Comparison of ENCODE assay signal across 11 mouse cellular contexts in the genomic region with DNA sequence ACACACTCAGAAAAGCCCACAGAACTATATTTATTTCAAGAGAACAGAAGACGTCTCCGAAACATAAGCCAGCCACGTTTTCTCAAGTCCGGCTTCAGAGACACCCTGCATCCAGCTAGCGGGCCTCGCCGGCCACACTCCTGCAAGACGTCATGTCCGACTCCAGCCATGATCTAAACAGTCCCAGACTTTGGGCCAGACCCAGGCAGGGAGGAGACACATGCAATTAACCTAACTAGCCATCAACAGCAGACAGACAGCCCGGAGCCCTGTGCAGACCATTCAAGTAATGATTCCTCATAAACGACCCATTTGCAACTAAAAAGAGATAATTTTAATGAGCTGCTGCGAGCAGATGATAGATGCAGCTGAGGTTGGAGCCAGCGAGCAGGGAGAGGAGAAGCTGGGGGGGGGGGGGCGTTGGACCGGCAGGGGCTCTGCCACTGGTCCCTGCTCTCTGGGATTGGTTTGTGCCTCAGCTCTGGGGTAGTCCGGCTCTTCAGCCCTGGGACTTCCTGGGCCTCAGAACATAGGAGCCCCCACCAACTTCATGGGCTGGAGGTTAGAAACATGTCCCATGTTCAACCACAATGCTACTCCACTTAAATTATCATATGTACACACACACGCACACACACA.
A peak's percentile ranks its signal among the peaks of the same experiment; 100 is the strongest.
DNase-seq lines count a peak whose midpoint lies in the region; ATAC-seq and TF ChIP-seq lines count a peak whose summit lies in the region.
"Had no signal": no experiment of that assay in that cellular context is flagged by ENCODE, and none has a peak within 500 bp of the region (broad histone marks: within the 10 kb centered on the region; RNA-seq: fewer than 3 reads in every experiment).

No protein-coding gene starts in this region.

- peak overlapping the region; percentile 53 for H3K27ac ChIP-seq in forebrain, embryonic 13.5 days
- no peak overlapping the region for H3K27ac ChIP-seq in forebrain, embryonic 10.5 days
- H3K27ac ChIP-seq in midbrain, embryonic 12.5 days (replicated peaks): peak overlapping the region; percentile 56
- no peak overlapping the region for H3K27ac ChIP-seq in midbrain, postnatal 0 days (ENCODE audit: low read depth, low read length)
- H3K27ac ChIP-seq in lung, embryonic 15.5 days: peak overlapping the region; percentile 4; the same call in 1 of the 2 replicates
- H3K27ac ChIP-seq in stomach, embryonic 14.5 days (ENCODE audit: low read length): peak overlapping the region; percentile 71; the same call in 1 of the 2 replicates
- H3K27ac ChIP-seq: heart, embryonic 15.5 days had no signal

- peaks cover 76% of the 10 kb centered on the region for H3K4me1 ChIP-seq in forebrain, embryonic 13.5 days
- peaks cover 71% of the 10 kb centered on the region for H3K4me1 ChIP-seq in forebrain, embryonic 10.5 days
- H3K4me1 ChIP-seq in midbrain, embryonic 12.5 days: peaks cover 62% of the 10 kb centered on the region
- peaks cover 5% of the 10 kb centered on the region; the same call in 1 of the 2 replicates for H3K4me1 ChIP-seq in midbrain, postnatal 0 days (ENCODE audit: insufficient read depth, low read length)
- H3K4me1 ChIP-seq in lung, embryonic 15.5 days: peaks cover 21% of the 10 kb centered on the region
- H3K4me1 ChIP-seq in stomach, embryonic 14.5 days (ENCODE audit: control insufficient read depth, insufficient read depth, low read length): peaks cover 18% of the 10 kb centered on the region; the same call in 1 of the 2 replicates
- H3K4me1 ChIP-seq: heart, embryonic 15.5 days had no signal

- H3K9me3 ChIP-seq in forebrain, embryonic 13.5 days (replicated peaks): no peaks in the 10 kb centered on the region
- no peaks in the 10 kb centered on the region for H3K9me3 ChIP-seq in forebrain, embryonic 10.5 days
- no peaks in the 10 kb centered on the region for H3K9me3 ChIP-seq in midbrain, embryonic 12.5 days
- H3K9me3 ChIP-seq in midbrain, postnatal 0 days (ENCODE audit: low read length): no peaks in the 10 kb centered on the region
- no peaks in the 10 kb centered on the region for H3K9me3 ChIP-seq in lung, embryonic 15.5 days
- no peaks in the 10 kb centered on the region for H3K9me3 ChIP-seq in stomach, embryonic 14.5 days (ENCODE audit: control insufficient read depth, low read depth, low read length)
- H3K9me3 ChIP-seq: heart, embryonic 15.5 days had no signal

- ATAC-seq in forebrain, embryonic 13.5 days: peak; percentile 48; the same call in 1 of the 2 replicates
- ATAC-seq in midbrain, embryonic 12.5 days (ENCODE audit: low FRiP score, low read depth): 0 out of 2 replicates have a peak, but pooled peaks have one; percentile 42
- no peak for ATAC-seq in midbrain, postnatal 0 days (ENCODE audit: low FRiP score)
- ATAC-seq in lung, embryonic 15.5 days (ENCODE audit: borderline replicate concordance, extremely low read depth, low FRiP score, low TSS enrichment): peak; percentile 55; the same call in 1 of the 2 replicates
- peak; percentile 74; the same call in 1 of the 2 replicates for ATAC-seq in stomach, embryonic 14.5 days (ENCODE audit: insufficient number of reproducible peaks, insufficient read depth, low FRiP score, low read depth)

- peaks cover 14% of the 10 kb centered on the region; the same call in 1 of the 2 replicates for H3K27me3 ChIP-seq in forebrain, embryonic 13.5 days
- peaks cover 44% of the 10 kb centered on the region for H3K27me3 ChIP-seq in forebrain, embryonic 10.5 days (ENCODE audit: poor library complexity, severe bottlenecking)
- H3K27me3 ChIP-seq in midbrain, embryonic 12.5 days: peaks cover 31% of the 10 kb centered on the region
- no peaks in the 10 kb centered on the region for H3K27me3 ChIP-seq in midbrain, postnatal 0 days (ENCODE audit: insufficient read depth, low read length)
- peaks cover 34% of the 10 kb centered on the region for H3K27me3 ChIP-seq in lung, embryonic 15.5 days
- 0 out of 2 replicates have a peak, but pooled peaks cover 5% of the 10 kb centered on the region for H3K27me3 ChIP-seq in stomach, embryonic 14.5 days (ENCODE audit: control insufficient read depth, insufficient read depth, low read length)

- WGBS in forebrain, embryonic 13.5 days: 27% methylated on average over 16 of the region's 17 CpGs
- 76% methylated on average over 17 of the region's 17 CpGs for WGBS in forebrain, embryonic 10.5 days
- WGBS in midbrain, embryonic 12.5 days: 56% methylated on average over 17 of the region's 17 CpGs
- WGBS in midbrain, postnatal 0 days: 38% methylated on average over 15 of the region's 17 CpGs
- 36% methylated on average over 17 of the region's 17 CpGs for WGBS in lung, embryonic 15.5 days
- WGBS in stomach, embryonic 14.5 days: 27% methylated on average over 15 of the region's 17 CpGs

- TF ChIP-seq CTCF in midbrain, postnatal 0 days (IDR thresholded peaks at IDR 0.05): no peak

- no peak overlapping the region for H3K4me3 ChIP-seq in forebrain, embryonic 13.5 days
- no peak overlapping the region for H3K4me3 ChIP-seq in forebrain, embryonic 10.5 days
- no peak overlapping the region for H3K4me3 ChIP-seq in midbrain, embryonic 12.5 days
- H3K4me3 ChIP-seq in midbrain, postnatal 0 days (ENCODE audit: low read depth, low read length): no peak overlapping the region
- H3K4me3 ChIP-seq in lung, embryonic 15.5 days: no peak overlapping the region
- H3K4me3 ChIP-seq in stomach, embryonic 14.5 days (ENCODE audit: low read depth, low read length): no peak overlapping the region
- H3K4me3 ChIP-seq: heart, embryonic 15.5 days had no signal

- H3K9ac ChIP-seq in forebrain, embryonic 13.5 days: peak overlapping the region; percentile 22; the same call in 1 of the 2 replicates
- no peak overlapping the region for H3K9ac ChIP-seq in midbrain, embryonic 12.5 days (replicated peaks)
- H3K9ac ChIP-seq in midbrain, postnatal 0 days (replicated peaks; ENCODE audit: low read length, poor library complexity, severe bottlenecking): no peak overlapping the region; the same call in 1 of the 2 replicates
- H3K9ac ChIP-seq in lung, embryonic 15.5 days: no peak overlapping the region
- H3K9ac ChIP-seq in stomach, embryonic 14.5 days (replicated peaks; ENCODE audit: low read depth, low read length): no peak overlapping the region
- H3K9ac ChIP-seq: heart, embryonic 15.5 days had no signal

- H3K36me3 ChIP-seq in forebrain, embryonic 13.5 days (ENCODE audit: poor library complexity, severe bottlenecking): no peaks in the 10 kb centered on the region
- H3K36me3 ChIP-seq in forebrain, embryonic 10.5 days (replicated peaks): no peaks in the 10 kb centered on the region
- H3K36me3 ChIP-seq in midbrain, embryonic 12.5 days: no peaks in the 10 kb centered on the region
- no peaks in the 10 kb centered on the region for H3K36me3 ChIP-seq in midbrain, postnatal 0 days (ENCODE audit: insufficient read depth, low read length)
- no peaks in the 10 kb centered on the region for H3K36me3 ChIP-seq in lung, embryonic 15.5 days
- H3K36me3 ChIP-seq in stomach, embryonic 14.5 days (ENCODE audit: control insufficient read depth, insufficient read depth, low read length): no peaks in the 10 kb centered on the region
- H3K36me3 ChIP-seq: heart, embryonic 15.5 days had no signal

- DNase-seq in forebrain, embryonic 10.5 days (ENCODE audit: extremely low spot score, low spot score): no peak
- no peak for DNase-seq in midbrain, postnatal 0 days (ENCODE audit: low spot score)
- no peak for DNase-seq in heart, adult 18-20 months
- DNase-seq in layer of hippocampus, postnatal 10 days (ENCODE audit: low spot score in 2 of 2): no peak
- DNase-seq: adrenal gland, postnatal 14 days; cerebellum, postnatal 14 days had no signal

- peak overlapping the region; percentile 1; the same call in 1 of the 2 replicates for H3K4me2 ChIP-seq in forebrain, embryonic 13.5 days
- H3K4me2 ChIP-seq in midbrain, embryonic 12.5 days (replicated peaks): no peak overlapping the region
- H3K4me2 ChIP-seq in midbrain, postnatal 0 days (ENCODE audit: low read depth, low read length, poor library complexity, severe bottlenecking): no peak overlapping the region
- no peak overlapping the region for H3K4me2 ChIP-seq in lung, embryonic 15.5 days
- H3K4me2 ChIP-seq in stomach, embryonic 14.5 days (replicated peaks; ENCODE audit: low read depth, low read length): no peak overlapping the region
- H3K4me2 ChIP-seq: heart, embryonic 15.5 days had no signal

Comparison
In these comparisons a context has a peak if more than half of its experiments do, and no peak if none do; other contexts are left out.
1. H3K27ac ChIP-seq: peak in forebrain, embryonic 13.5 days (single experiment), midbrain, embryonic 12.5 days (single experiment), lung, embryonic 15.5 days (single experiment) and stomach, embryonic 14.5 days (single experiment); none in forebrain, embryonic 10.5 days (single experiment) and midbrain, postnatal 0 days (single experiment).